Mouse (Mus musculus) right cerebral cortex, postnatal 10 days (tissue): ENCODE measurements around the gene Sdccag8.
A peak's percentile ranks its signal among the peaks of the same experiment; 100 is the strongest.

Source experiments
- DNase-seq, 2 experiments: peaks; one replicate each; pipeline ENCODE4 v3.0.0; 2021; ENCODE audit warnings: low spot score in 2 of 2

Gene Sdccag8

GRCm38 (mm10) chr1:177051366-177051963 lies 237.0 kb downstream of the Sdccag8 start:
- DNase-seq, result no peak

GRCm38 (mm10) chr1:177054891-177055290 lies 240.4 kb downstream of the Sdccag8 start:
- no peak for DNase-seq

- DNase-seq, result no peak
Observed at GRCm38 (mm10) chr1:177061761-177062160, 247.3 kb downstream of the Sdccag8 start.

- DNase-seq, result peak in 1 of 2 experiments; percentile 28
Observed at GRCm38 (mm10) chr1:177065732-177066131, 251.3 kb downstream of the Sdccag8 start.

GRCm38 (mm10) chr1:177067123-177067646 lies 252.7 kb downstream of the Sdccag8 start:
- DNase-seq, result no peak

GRCm38 (mm10) chr1:177069161-177069560 lies 254.7 kb downstream of the Sdccag8 start:
- no peak for DNase-seq
